Mouse (Mus musculus) liver, adult 2 months (tissue): ENCODE measurements at regions not wholly inside any gene's neighbourhood (a gene's known extent, or its start where the extent isn't known, plus 50 kb on each side); places are given as distances from the start of the nearest gene placed in this dataset.
A peak's percentile ranks its signal among the peaks of the same experiment; 100 is the strongest.

ENCODE experiments used
- DNase-seq: peaks from one replicate; pipeline ENCODE4 v3.0.0-alpha.2; 2011; ENCODE audit warnings: low read depth, low spot score; ENCODE audit errors: extremely low read depth
- H3K27ac ChIP-seq: fragments of 200-500 bp; replicated peaks from 2 replicates; pipeline ENCODE4 v1.5.1; 2012; ENCODE audit warnings: low read depth, mild to moderate bottlenecking, control low read depth, inconsistent platforms, low read length; ENCODE audit not compliant: insufficient read depth
- H3K27me3 ChIP-seq: fragments of 200-500 bp; 2 replicates; pipeline ENCODE4 v1.6.1; 2012; ENCODE audit warnings: mild to moderate bottlenecking, moderate library complexity, low read length, inconsistent platforms; ENCODE audit not compliant: control insufficient read depth, insufficient read depth
- H3K36me3 ChIP-seq: fragments of 200-500 bp; 2 replicates; pipeline ENCODE4 v1.6.1; 2012; ENCODE audit warnings: low read length, inconsistent platforms; ENCODE audit not compliant: control insufficient read depth, insufficient read depth
- H3K4me1 ChIP-seq: fragments of 200-500 bp; 2 replicates; pipeline ENCODE4 v1.6.1; 2011; ENCODE audit warnings: low read length; ENCODE audit not compliant: control insufficient read depth, insufficient read depth
- H3K4me3 ChIP-seq: fragments of 200-500 bp; 2 replicates; pipeline ENCODE4 v1.5.1; 2011; ENCODE audit warnings: low read depth, mild to moderate bottlenecking, control low read depth, low read length, moderate library complexity; ENCODE audit not compliant: insufficient read depth
- H3K79me2 ChIP-seq: fragments of 200-500 bp; 2 replicates; pipeline ENCODE4 v1.6.1; 2012; ENCODE audit warnings: inconsistent platforms, mild to moderate bottlenecking, low read length, moderate library complexity; ENCODE audit not compliant: control insufficient read depth, insufficient read depth
- H3K9ac ChIP-seq: fragments of 200-500 bp; 2 replicates; pipeline ENCODE4 v1.6.1; 2012; ENCODE audit warnings: low read depth, mild to moderate bottlenecking, control low read depth, inconsistent platforms, low read length
- CTCF ChIP-seq: fragments of 200-500 bp; IDR thresholded peaks from 2 replicates; pipeline ENCODE4 v1.5.1; 2011; ENCODE audit warnings: low read depth, low read length, control low read depth
- POLR2A ChIP-seq: fragments of 200-500 bp; IDR thresholded peaks from 2 replicates; pipeline ENCODE4 v1.6.1; 2011; ENCODE audit warnings: low read length, control low read depth; ENCODE audit not compliant: insufficient read depth; ENCODE audit errors: extremely low read depth
- WGBS: fragments of 180-500 bp; shearing (Covaris S2); methylation state at CpG from one replicate; pipeline ENCODE4 v1.1.7; 2018; 5-methylcytosine and 5-hydroxymethylcytosine counted together

DNA sequence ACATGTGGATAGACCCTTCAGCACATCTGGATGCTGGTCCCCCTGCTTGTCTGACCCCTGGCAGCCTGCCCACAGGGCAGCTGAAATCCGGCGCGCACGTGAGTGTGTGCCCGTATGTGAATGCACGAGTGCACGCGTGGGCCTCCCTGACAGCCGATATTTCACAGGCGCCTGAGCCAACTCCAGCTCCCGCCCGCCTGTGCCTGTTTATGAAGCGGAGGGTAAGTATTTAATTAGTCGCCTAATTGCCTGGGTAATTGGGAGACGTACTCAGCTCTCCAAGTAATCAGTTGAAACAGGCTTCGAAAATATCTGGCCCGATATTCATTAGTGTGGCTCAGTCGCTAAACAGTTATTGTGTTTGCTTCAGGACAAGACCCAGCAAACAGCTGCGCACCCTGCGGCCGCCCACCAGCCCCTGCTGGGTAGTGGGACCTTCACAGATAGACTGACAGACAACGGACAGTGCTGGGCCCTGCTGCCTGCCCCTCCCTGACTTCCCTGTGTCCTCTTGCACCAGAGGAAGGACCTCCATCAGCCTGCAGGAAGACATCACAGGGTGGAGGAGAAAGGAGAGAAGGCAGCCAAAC is 82.7 kb downstream of the Uncx start:
- H3K4me1 ChIP-seq = no peaks in the 10 kb centered on the region
- no peak for DNase-seq
- H3K79me2 ChIP-seq = no peaks in the 10 kb centered on the region
- H3K36me3 ChIP-seq = no peaks in the 10 kb centered on the region
- no peak for TF ChIP-seq CTCF
- WGBS = 80% methylated on average over 22 of the region's 22 CpGs
- H3K27me3 ChIP-seq = no peaks in the 10 kb centered on the region
- no peak overlapping the region for H3K27ac ChIP-seq
- no peak overlapping the region for H3K4me3 ChIP-seq
- no peak overlapping the region for H3K9ac ChIP-seq

DNA sequence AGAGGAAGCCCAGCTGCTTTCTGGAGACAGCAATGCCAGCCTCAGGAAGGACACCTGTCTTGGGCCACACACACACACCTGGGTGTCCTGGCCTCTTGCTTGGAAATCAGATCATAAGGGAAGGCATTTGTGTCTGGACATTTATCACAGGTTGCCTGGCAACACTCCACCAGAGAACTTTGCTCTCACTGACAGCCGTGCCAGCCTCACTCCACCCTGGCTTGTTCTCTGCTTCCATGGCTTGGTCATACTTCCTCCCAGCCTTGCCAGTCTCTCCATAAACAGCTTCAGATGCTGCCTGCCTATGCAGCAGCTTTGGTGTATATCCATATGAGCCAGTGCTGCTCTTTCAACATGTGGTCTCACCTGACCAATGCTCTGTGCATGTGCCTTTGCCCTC is 84.3 kb downstream of the Uncx start:
- Histone ChIP-seq H3K4me3 (no peak overlapping the region), H3K36me3 (no peaks in the 10 kb centered on the region), H3K27me3 (no peaks in the 10 kb centered on the region), H3K4me1 (no peaks in the 10 kb centered on the region), H3K27ac (no peak overlapping the region), H3K79me2 (no peaks in the 10 kb centered on the region), H3K9ac (no peak overlapping the region)
- DNase-seq = peak; percentile 25
- 19% methylated on average over 1 of the region's 1 CpGs for WGBS
- TF ChIP-seq CTCF (no peak), POLR2A (no peak)

DNA sequence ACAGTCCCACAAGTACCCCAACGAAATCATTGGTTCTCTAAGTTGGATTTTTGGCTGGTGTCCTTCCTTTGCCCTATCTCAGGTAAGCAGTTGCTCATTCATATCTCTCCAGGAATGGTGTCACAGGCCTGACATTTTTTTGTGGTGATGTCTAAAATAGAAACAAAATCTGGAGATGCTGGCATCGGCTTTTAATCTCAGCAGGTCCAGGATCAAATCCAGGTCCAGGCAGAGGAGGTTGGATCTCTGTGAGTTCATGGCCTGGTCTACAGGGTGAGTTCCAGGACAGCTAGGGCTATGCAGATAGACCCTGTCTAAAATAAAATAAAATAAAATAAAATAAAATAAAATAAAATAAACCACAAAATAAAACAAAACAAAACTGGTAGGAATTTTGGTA is 93.7 kb downstream of the Uncx start:
- Histone ChIP-seq H3K79me2 (no peaks in the 10 kb centered on the region), H3K36me3 (no peaks in the 10 kb centered on the region), H3K4me3 (no peak overlapping the region), H3K9ac (no peak overlapping the region), H3K4me1 (no peaks in the 10 kb centered on the region), H3K27ac (no peak overlapping the region), H3K27me3 (no peaks in the 10 kb centered on the region)
- TF ChIP-seq CTCF = no peak
- no peak for TF ChIP-seq POLR2A
- 95% methylated on average over 2 of the region's 2 CpGs for WGBS
- DNase-seq = no peak

DNA sequence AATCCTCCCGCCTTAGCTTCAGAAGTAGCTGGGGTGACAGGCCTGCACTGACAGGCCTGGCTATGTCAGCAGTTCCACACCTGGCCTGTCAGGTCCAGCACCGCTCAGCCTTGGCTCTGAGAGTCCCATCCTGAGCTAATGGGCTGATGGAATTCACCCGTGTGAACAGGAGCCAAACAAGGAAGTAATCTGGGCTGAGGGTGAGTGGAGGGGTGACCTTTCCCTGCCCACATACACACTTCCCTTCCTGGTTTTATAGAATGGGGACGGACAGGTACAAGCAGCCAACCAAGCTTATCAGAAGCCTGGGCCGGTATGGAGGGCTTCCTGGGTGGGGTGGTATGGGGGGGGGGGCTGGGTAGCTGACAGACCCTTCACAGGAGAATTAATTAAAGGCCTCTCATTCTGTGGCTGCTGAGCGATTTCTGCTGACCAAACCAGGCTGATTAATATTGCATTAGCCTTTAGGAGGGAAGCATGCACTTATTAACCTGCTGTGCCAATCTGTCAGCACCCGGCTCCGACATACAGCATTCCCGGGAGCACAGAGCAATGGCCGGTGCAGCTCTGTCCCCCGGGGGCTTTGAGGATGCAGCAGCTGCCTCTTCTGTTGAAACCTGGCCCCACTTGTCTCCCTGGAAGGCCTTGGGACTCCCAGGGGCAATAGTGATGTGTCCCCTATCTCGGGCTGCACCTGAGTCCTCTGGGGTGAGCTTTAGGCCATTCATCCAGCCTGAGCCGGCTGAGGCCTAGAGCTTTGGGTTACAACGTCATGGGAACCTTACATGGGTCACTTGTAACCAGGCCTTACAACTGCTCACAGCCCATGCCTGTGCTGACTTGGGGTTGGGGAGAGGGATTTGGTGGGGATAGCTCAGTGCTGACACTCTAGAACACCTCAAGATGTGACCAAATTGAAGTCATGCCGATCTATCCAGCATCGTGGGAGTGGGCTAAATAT is 95.2 kb downstream of the Micall2 start:
- H3K4me1 ChIP-seq = no peaks in the 10 kb centered on the region
- DNase-seq = no peak
- no peak overlapping the region for H3K27ac ChIP-seq
- H3K27me3 ChIP-seq = no peaks in the 10 kb centered on the region
- TF ChIP-seq POLR2A = no peak
- no peak for TF ChIP-seq CTCF
- H3K4me3 ChIP-seq = no peak overlapping the region
- no peak overlapping the region for H3K9ac ChIP-seq
- H3K36me3 ChIP-seq = no peaks in the 10 kb centered on the region
- H3K79me2 ChIP-seq = no peaks in the 10 kb centered on the region
- 75% methylated on average over 16 of the region's 16 CpGs for WGBS

DNA sequence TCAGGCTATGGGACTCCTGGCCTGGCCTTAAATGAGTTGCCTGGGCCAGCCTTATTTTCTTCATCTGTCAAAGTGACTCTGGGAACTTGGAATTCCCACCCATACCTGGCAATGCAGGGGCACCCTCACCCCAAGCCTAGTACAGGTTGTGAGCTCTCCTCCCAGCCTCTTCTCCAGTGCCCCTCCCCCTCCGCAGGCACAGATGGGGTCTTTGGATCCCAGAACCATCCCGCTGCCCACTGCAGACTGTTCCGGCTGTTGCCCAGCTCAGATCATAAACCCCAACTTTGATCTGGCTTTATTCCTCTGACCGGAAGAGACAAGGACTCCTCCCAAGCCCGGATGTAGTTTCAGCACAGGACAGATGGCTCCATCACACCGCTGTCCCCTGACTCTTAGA is 91.3 kb downstream of the Micall2 start:
- no peaks in the 10 kb centered on the region for H3K36me3 ChIP-seq
- TF ChIP-seq CTCF (no peak), POLR2A (no peak)
- no peak overlapping the region for H3K4me3 ChIP-seq
- H3K27me3 ChIP-seq = no peaks in the 10 kb centered on the region
- no peak overlapping the region for H3K27ac ChIP-seq
- no peak for DNase-seq
- WGBS = 83% methylated on average over 6 of the region's 6 CpGs
- H3K9ac ChIP-seq = no peak overlapping the region
- H3K79me2 ChIP-seq = no peaks in the 10 kb centered on the region
- no peaks in the 10 kb centered on the region for H3K4me1 ChIP-seq

DNA sequence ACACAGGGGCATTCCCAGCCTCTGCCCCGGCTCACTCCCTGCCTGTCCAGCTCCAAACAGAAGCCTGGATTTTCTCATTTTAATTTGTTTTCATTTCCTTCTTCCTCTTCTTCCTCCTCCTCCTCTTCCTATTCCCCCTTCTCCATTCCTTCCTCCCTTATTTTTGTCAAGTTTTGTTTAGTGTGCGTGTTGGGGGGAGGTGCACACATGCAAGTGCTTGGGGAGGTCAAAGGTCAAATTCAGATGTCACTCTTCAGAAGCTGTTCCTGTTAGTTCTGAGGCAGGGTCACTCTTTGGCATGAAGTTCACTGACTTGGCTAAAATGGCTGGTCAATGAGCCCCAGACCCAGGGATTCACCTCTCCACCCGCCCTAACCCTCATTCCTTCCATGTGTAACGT is 85.1 kb downstream of the Micall2 start:
- 76% methylated on average over 4 of the region's 4 CpGs for WGBS
- peak; percentile 4 for DNase-seq
- H3K4me3 ChIP-seq = no peak overlapping the region
- no peaks in the 10 kb centered on the region for H3K4me1 ChIP-seq
- no peaks in the 10 kb centered on the region for H3K27me3 ChIP-seq
- no peak for TF ChIP-seq POLR2A
- TF ChIP-seq CTCF = no peak
- H3K27ac ChIP-seq = no peak overlapping the region
- H3K9ac ChIP-seq = no peak overlapping the region
- H3K36me3 ChIP-seq = no peaks in the 10 kb centered on the region
- no peaks in the 10 kb centered on the region for H3K79me2 ChIP-seq
